Comparison of ENCODE assay signal across 20 mouse cellular contexts in genomic region chr5:90728254-90728653, GRCm38 (mm10). TPM values are rescaled to one million over a fixed set of nuclear protein-coding genes. Genes with fewer than 3 reads are reported as not detected.
"Had no signal": no experiment of that assay in that cellular context is flagged by ENCODE, and none has a peak within 500 bp of the region (broad histone marks: within the 10 kb centered on the region; RNA-seq: fewer than 3 reads in every experiment).

No protein-coding gene starts in this region.

- H3K27ac ChIP-seq: neural tube, embryonic 13.5 days; neural tube, embryonic 15.5 days; stomach, embryonic 15.5 days; stomach, postnatal 0 days had no signal

- H3K4me1 ChIP-seq: neural tube, embryonic 13.5 days; neural tube, embryonic 15.5 days; stomach, embryonic 15.5 days had no signal

- H3K36me3 ChIP-seq: neural tube, embryonic 13.5 days; neural tube, embryonic 15.5 days; stomach, embryonic 15.5 days had no signal

- DNase-seq: retina, postnatal 1 day; right cerebral cortex, adult 18-20 months; right cerebral cortex, postnatal 14 days; right cerebral cortex, postnatal 25 days; right cerebral cortex, postnatal 4 days; spleen, adult 18-20 months; thymus, adult 18-20 months; thymus, adult 2 months; thymus, postnatal 14 days; thymus, postnatal 25 days; thymus, postnatal 36 days; thymus, postnatal 4 days had no signal

- H3K9ac ChIP-seq: neural tube, embryonic 13.5 days; neural tube, embryonic 15.5 days; stomach, embryonic 15.5 days had no signal

- H3K9me3 ChIP-seq: stomach, embryonic 15.5 days had no signal

- H3K27me3 ChIP-seq: neural tube, embryonic 13.5 days; neural tube, embryonic 15.5 days; stomach, embryonic 15.5 days had no signal

- H3K4me3 ChIP-seq: neural tube, embryonic 13.5 days; neural tube, embryonic 15.5 days; stomach, embryonic 15.5 days had no signal

- H3K4me2 ChIP-seq: neural tube, embryonic 13.5 days; neural tube, embryonic 15.5 days; stomach, embryonic 15.5 days had no signal

RNA-seq across cellular contexts. Expression of gene Cxcl5, which starts 30.9 kb away (rescaled TPM):
- polyA plus RNA-seq: neural tube, embryonic 13.5 days; testis, adult 2 months had no signal

RNA-seq across cellular contexts. Expression of gene Ppbp, which starts 40.1 kb away (rescaled TPM):
- polyA plus RNA-seq: neural tube, embryonic 14.5 days had no signal

RNA-seq across cellular contexts. Expression of gene Cxcl3, which starts 57.6 kb away (rescaled TPM):
- polyA plus RNA-seq: neural tube, embryonic 13.5 days; neural tube, embryonic 14.5 days; stomach, embryonic 14.5 days; stomach, embryonic 15.5 days; stomach, embryonic 16.5 days; testis, adult 2 months had no signal
